Mouse (Mus musculus) G1E-ER4 (cell line): Measurements from ENCODE around the gene Papss1. TPM values are rescaled to one million over a fixed set of nuclear protein-coding genes. Genes with fewer than 3 reads are reported as not detected.

ENCODE experiments used
- GATA1 ChIP-seq: IDR thresholded peaks from one replicate; pipeline ENCODE4 v1.8.0; 2012; ENCODE audit warnings: low read length, inconsistent platforms
- polyA plus RNA-seq: library from polyadenylated mRNA; stranded (reverse); fragments of >175 nt; gene quantifications from 2 replicates; pipeline ENCODE4 v1.2.3, GENCODE M21; 2012

Papss1 gene
- polyA plus RNA-seq, 1 experiment: 9.2 TPM

- TF ChIP-seq GATA1: no peak
These were observed 1.7 kb downstream of the Papss1 start for GRCm38 (mm10) chr3:131566281-131566680.

- no peak for TF ChIP-seq GATA1
These were observed 5.9 kb downstream of the Papss1 start for GRCm38 (mm10) chr3:131570506-131570905.

- TF ChIP-seq GATA1: no peak
These were observed 9.0 kb downstream of the Papss1 start for GRCm38 (mm10) chr3:131573555-131573954.

GRCm38 (mm10) chr3:131578434-131579104 is 14.0 kb downstream of the Papss1 start:
- no peak for TF ChIP-seq GATA1

- TF ChIP-seq GATA1: no peak
These were observed 15.5 kb downstream of the Papss1 start for GRCm38 (mm10) chr3:131580040-131580439.

- TF ChIP-seq GATA1: no peak
These were observed 16.5 kb downstream of the Papss1 start for GRCm38 (mm10) chr3:131581096-131581495.

GRCm38 (mm10) chr3:131586818-131587217 is 22.2 kb downstream of the Papss1 start:
- no peak for TF ChIP-seq GATA1

GRCm38 (mm10) chr3:131587959-131588358 is 23.4 kb downstream of the Papss1 start:
- TF ChIP-seq GATA1: no peak

GRCm38 (mm10) chr3:131593143-131593798 is 28.7 kb downstream of the Papss1 start:
- TF ChIP-seq GATA1: no peak

- no peak for TF ChIP-seq GATA1
These were observed 29.8 kb downstream of the Papss1 start for GRCm38 (mm10) chr3:131594361-131594760.

- TF ChIP-seq GATA1: no peak
These were observed 31.1 kb downstream of the Papss1 start for GRCm38 (mm10) chr3:131595546-131596245.

- TF ChIP-seq GATA1: no peak
These were observed 36.2 kb downstream of the Papss1 start for GRCm38 (mm10) chr3:131600726-131601125.

GRCm38 (mm10) chr3:131601366-131601765 is 36.8 kb downstream of the Papss1 start:
- TF ChIP-seq GATA1: no peak

- no peak for TF ChIP-seq GATA1
These were observed 38.4 kb downstream of the Papss1 start for GRCm38 (mm10) chr3:131602995-131603414.

GRCm38 (mm10) chr3:131608112-131608511 is 43.5 kb downstream of the Papss1 start:
- TF ChIP-seq GATA1: no peak

GRCm38 (mm10) chr3:131609651-131610050 is 45.1 kb downstream of the Papss1 start:
- no peak for TF ChIP-seq GATA1
